Mouse (Mus musculus): ENCODE data around the gene Bax.

GRCm38 (mm10) chr7:45507583-45507982 lies 40.9 kb upstream of the Bax start:
- no peak for TF ChIP-seq POLR2A (IDR thresholded peaks at IDR 0.05; ENCODE audit: insufficient read depth, low read depth, low read length)
- TF ChIP-seq CTCF (IDR thresholded peaks at IDR 0.05; ENCODE audit: insufficient read depth, low read depth, low read length), result no peak

Measured in olfactory bulb, adult 2 months (tissue).